Mouse (Mus musculus) intestine, embryonic 14.5 days (tissue): Measurements from ENCODE around the gene Ncoa3. TPM values are rescaled to one million over a fixed set of nuclear protein-coding genes. Genes with fewer than 3 reads are reported as not detected.

Experiments used
- ATAC-seq: fragments of 200-750 bp; cut with Nextera tagmentation; replicated peaks from 2 replicates; pipeline ENCODE4 v1.8.0; 2017; ENCODE audit warnings: low read depth, moderate number of reproducible peaks, moderate TSS enrichment, moderate library complexity; ENCODE audit not compliant: low FRiP score, low TSS enrichment
- DNase-seq: peaks from one replicate; pipeline ENCODE4 v3.0.0-alpha.2; 2018; ENCODE audit warnings: low spot score
- H3K27ac ChIP-seq: fragments of 300-500 bp; sonication (generic); 2 replicates; pipeline ENCODE4 v1.5.1; 2014; ENCODE audit warnings: low read depth, mild to moderate bottlenecking, control low read depth
- H3K27me3 ChIP-seq: fragments of 300-500 bp; sonication (generic); replicated peaks from 2 replicates; pipeline ENCODE4 v1.6.1; 2014; ENCODE audit warnings: low read length, control low read depth; ENCODE audit not compliant: control insufficient read depth, insufficient read depth
- H3K36me3 ChIP-seq: fragments of 300-500 bp; sonication (generic); 2 replicates; pipeline ENCODE4 v1.6.1; 2014; ENCODE audit warnings: low read length, control low read depth; ENCODE audit not compliant: control insufficient read depth, insufficient read depth
- H3K4me1 ChIP-seq: fragments of 300-500 bp; sonication (generic); replicated peaks from 2 replicates; pipeline ENCODE4 v1.6.1; 2014; ENCODE audit warnings: low read length, control low read depth, mixed read lengths; ENCODE audit not compliant: control insufficient read depth, insufficient read depth
- H3K4me2 ChIP-seq: fragments of 300-500 bp; sonication (generic); 2 replicates; pipeline ENCODE4 v1.6.1; 2014; ENCODE audit warnings: low read length
- H3K4me3 ChIP-seq: fragments of 300-500 bp; sonication (generic); 2 replicates; pipeline ENCODE4 v1.5.1; 2014; ENCODE audit warnings: low read depth, low read length, control low read depth, mixed read lengths
- H3K9ac ChIP-seq: fragments of 300-500 bp; sonication (generic); 2 replicates; pipeline ENCODE4 v1.6.1; 2014; ENCODE audit warnings: mild to moderate bottlenecking, low read length
- H3K9me3 ChIP-seq: fragments of 300-500 bp; sonication (generic); 2 replicates; pipeline ENCODE4 v1.6.1; 2016; ENCODE audit warnings: low read length, control low read depth; ENCODE audit not compliant: control insufficient read depth
- WGBS: fragments of 180-500 bp; shearing (Covaris S2); extraction: QIAGEN DNeasy Blood & Tissue Kit; methylation state at CpG from one replicate; pipeline ENCODE4 v1.1.7; 2014; 5-methylcytosine and 5-hydroxymethylcytosine counted together
- polyA plus RNA-seq: library from polyadenylated mRNA; unstranded; fragments of >200 nt; fragmentation: Nextera tagmentation; extraction: Ambion mirVana; gene quantifications from 2 replicates; pipeline ENCODE4 v1.2.1, GENCODE M21; 2014

The Ncoa3 gene
- polyA plus RNA-seq, 1 experiment from 2014 or later = 15.9 TPM

DNA sequence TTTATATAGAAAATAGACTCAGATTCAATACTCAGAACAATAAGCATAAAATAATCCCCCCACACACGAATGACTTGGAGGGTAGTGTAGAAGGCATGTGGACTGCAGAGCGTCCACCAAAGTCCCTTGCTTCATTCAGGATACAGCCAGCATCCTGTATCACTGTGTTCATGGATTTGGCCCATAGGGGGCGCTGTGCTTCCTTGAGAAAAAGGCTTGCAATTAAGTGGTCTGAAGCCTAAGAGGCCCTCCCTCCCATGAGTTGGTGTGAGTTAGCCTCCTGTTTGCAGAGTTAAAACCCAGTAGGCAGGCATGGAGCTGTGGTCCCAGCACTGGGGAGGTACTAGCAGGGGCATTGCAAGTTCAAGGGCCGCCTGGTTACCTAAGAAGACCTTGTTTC is 115.9 kb downstream of the Ncoa3 start:
- Histone ChIP-seq H3K27me3 (no peaks in the 10 kb centered on the region), H3K4me3 (no peak overlapping the region), H3K27ac (no peak overlapping the region), H3K9me3 (no peaks in the 10 kb centered on the region), H3K36me3 (peaks cover 22% of the 10 kb centered on the region), H3K9ac (no peak overlapping the region), H3K4me2 (no peak overlapping the region), H3K4me1 (peaks cover 18% of the 10 kb centered on the region; the same call in 1 of the 2 replicates)
- ATAC-seq (no peak), DNase-seq (peak; percentile 93)
- WGBS = 32% methylated on average over 4 of the region's 4 CpGs

DNA sequence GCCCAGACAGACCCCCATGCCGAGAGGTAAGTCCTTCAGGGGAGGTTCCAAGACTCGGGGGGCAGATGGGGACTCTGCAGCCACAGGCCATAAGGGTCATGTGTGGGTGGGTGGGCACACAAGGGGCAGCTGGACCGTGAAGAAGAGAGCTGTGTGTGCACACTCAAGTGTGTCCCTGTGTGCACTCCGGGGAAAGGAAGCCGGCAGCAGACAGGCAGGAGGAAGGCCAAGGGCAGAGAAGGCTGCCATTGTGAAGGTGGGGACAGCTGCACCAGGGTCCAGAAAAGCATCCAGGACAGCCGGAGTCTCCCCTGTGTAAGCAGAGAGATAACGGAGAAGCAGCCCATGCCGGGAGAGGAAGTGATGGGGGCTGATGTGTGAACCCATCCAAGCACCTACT is 118.3 kb downstream of the Ncoa3 start:
- H3K4me2 ChIP-seq = no peak overlapping the region
- no peak for ATAC-seq
- no peak overlapping the region for H3K9ac ChIP-seq
- no peaks in the 10 kb centered on the region for H3K9me3 ChIP-seq
- H3K4me1 ChIP-seq = peaks cover 10% of the 10 kb centered on the region; the same call in 1 of the 2 replicates
- no peaks in the 10 kb centered on the region for H3K27me3 ChIP-seq
- H3K4me3 ChIP-seq = no peak overlapping the region
- peaks cover 33% of the 10 kb centered on the region for H3K36me3 ChIP-seq
- H3K27ac ChIP-seq = no peak overlapping the region
- 86% methylated on average over 8 of the region's 8 CpGs for WGBS
- DNase-seq = no peak

DNA sequence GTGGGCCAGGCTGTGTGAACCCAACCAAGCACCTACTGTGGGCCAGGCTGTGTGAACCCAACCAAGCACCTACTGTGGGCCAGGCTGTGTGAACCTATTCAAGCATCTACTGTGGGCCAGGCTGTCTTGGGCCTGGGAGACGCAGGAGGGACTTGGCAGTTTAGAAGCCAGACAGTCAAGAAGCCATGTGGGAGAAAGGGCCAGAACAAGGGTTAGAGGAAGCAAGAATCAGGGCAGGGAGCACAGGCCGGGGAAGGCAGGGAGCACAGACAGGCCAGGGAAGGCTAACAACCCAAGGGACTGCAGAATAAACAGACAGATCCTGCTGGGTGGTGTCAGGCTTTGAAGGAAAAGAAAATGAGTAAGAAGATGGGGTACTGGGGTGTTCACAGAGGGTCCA is 118.8 kb downstream of the Ncoa3 start:
- peak; percentile 17; the same call in 1 of the 2 replicates for ATAC-seq
- 62% methylated on average over 2 of the region's 2 CpGs for WGBS
- Histone ChIP-seq H3K4me1 (peaks cover 10% of the 10 kb centered on the region; the same call in 1 of the 2 replicates), H3K4me3 (no peak overlapping the region), H3K36me3 (peaks cover 38% of the 10 kb centered on the region), H3K4me2 (no peak overlapping the region), H3K9me3 (no peaks in the 10 kb centered on the region), H3K27me3 (no peaks in the 10 kb centered on the region), H3K27ac (no peak overlapping the region), H3K9ac (no peak overlapping the region)
- no peak for DNase-seq

DNA sequence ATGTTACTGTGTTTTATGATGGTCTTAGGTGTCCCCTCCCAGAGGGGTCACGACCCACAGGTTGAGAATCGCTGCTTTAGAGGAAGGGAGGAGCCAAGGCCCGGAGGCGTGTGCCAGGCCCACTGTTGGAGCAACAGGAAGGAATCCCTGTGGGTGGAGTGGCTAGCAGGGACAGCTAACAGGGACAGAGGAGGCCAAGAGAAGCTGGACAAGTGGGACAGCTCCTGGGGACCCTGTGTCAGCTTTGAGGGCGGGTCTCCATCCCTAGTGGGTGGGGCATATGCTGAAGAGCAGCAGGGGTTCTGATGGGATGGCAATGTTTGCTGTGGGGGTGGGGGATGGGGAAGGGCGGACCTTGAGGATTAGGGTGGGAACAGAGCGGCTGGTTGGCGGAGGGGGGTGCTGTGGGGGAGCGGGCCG is 119.4 kb downstream of the Ncoa3 start:
- H3K27ac ChIP-seq = no peak overlapping the region
- H3K4me1 ChIP-seq = peaks cover 5% of the 10 kb centered on the region; the same call in 1 of the 2 replicates
- peaks cover 44% of the 10 kb centered on the region for H3K36me3 ChIP-seq
- DNase-seq (no peak), ATAC-seq (peak; percentile 45)
- H3K4me3 ChIP-seq = no peak overlapping the region
- H3K9ac ChIP-seq = no peak overlapping the region
- 58% methylated on average over 10 of the region's 10 CpGs for WGBS
- no peaks in the 10 kb centered on the region for H3K9me3 ChIP-seq
- no peak overlapping the region for H3K4me2 ChIP-seq
- no peaks in the 10 kb centered on the region for H3K27me3 ChIP-seq

DNA sequence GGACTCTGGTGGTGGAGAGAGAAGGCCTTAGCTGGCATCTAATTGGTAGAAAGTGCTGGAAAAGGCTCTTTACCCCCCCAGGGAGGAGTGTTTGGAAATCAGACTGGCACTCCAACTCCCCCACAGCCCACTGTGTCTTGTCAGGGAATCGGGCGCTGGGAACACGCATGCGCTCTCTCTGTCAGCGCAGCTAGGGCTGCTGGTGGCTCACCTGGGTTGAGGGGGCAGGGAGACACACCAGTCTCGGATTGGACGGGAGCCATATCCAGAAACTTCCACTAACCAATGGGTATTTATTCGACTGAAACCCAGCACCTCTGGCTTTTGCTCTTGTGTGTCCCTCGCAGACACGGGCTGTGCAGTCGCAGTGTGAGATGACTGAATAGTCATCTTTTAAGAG is 120.5 kb downstream of the Ncoa3 start:
- H3K4me2 ChIP-seq = no peak overlapping the region
- H3K9ac ChIP-seq = no peak overlapping the region
- no peak overlapping the region for H3K4me3 ChIP-seq
- DNase-seq (no peak), ATAC-seq (no peak)
- H3K36me3 ChIP-seq = peaks cover 48% of the 10 kb centered on the region
- H3K9me3 ChIP-seq = no peaks in the 10 kb centered on the region
- no peak overlapping the region for H3K27ac ChIP-seq
- WGBS = 86% methylated on average over 11 of the region's 11 CpGs
- 0 out of 2 replicates have a peak, but pooled peaks cover 5% of the 10 kb centered on the region for H3K4me1 ChIP-seq
- no peaks in the 10 kb centered on the region for H3K27me3 ChIP-seq

- Histone ChIP-seq H3K4me3 (no peak overlapping the region), H3K27ac (no peak overlapping the region), H3K36me3 (peaks cover 53% of the 10 kb centered on the region), H3K9me3 (no peaks in the 10 kb centered on the region), H3K4me2 (no peak overlapping the region), H3K4me1 (0 out of 2 replicates have a peak, but pooled peaks cover 5% of the 10 kb centered on the region), H3K9ac (no peak overlapping the region), H3K27me3 (no peaks in the 10 kb centered on the region)
- ATAC-seq (no peak), DNase-seq (no peak)
- WGBS = 82% methylated on average over 15 of the region's 15 CpGs
Observed at GRCm38 (mm10) chr2:166115571-166116277, 123.3 kb downstream of the Ncoa3 start.

GRCm38 (mm10) chr2:166116278-166116608 is 123.8 kb downstream of the Ncoa3 start:
- H3K36me3 ChIP-seq = peaks cover 53% of the 10 kb centered on the region
- no peaks in the 10 kb centered on the region for H3K27me3 ChIP-seq
- no peak overlapping the region for H3K4me2 ChIP-seq
- 0 out of 2 replicates have a peak, but pooled peaks cover 5% of the 10 kb centered on the region for H3K4me1 ChIP-seq
- no peak overlapping the region for H3K4me3 ChIP-seq
- DNase-seq (no peak), ATAC-seq (no peak)
- H3K27ac ChIP-seq = no peak overlapping the region
- WGBS = 89% methylated on average over 7 of the region's 7 CpGs
- H3K9ac ChIP-seq = no peak overlapping the region
- no peaks in the 10 kb centered on the region for H3K9me3 ChIP-seq

GRCm38 (mm10) chr2:166116704-166117103 is 124.3 kb downstream of the Ncoa3 start:
- Histone ChIP-seq H3K4me2 (no peak overlapping the region), H3K4me3 (no peak overlapping the region), H3K27me3 (no peaks in the 10 kb centered on the region), H3K36me3 (peaks cover 54% of the 10 kb centered on the region), H3K4me1 (0 out of 2 replicates have a peak, but pooled peaks cover 8% of the 10 kb centered on the region), H3K9ac (no peak overlapping the region), H3K27ac (no peak overlapping the region), H3K9me3 (no peaks in the 10 kb centered on the region)
- DNase-seq = no peak
- ATAC-seq = no peak
- WGBS = 95% methylated on average over 16 of the region's 16 CpGs

- H3K9me3 ChIP-seq = no peaks in the 10 kb centered on the region
- H3K27me3 ChIP-seq = no peaks in the 10 kb centered on the region
- H3K4me2 ChIP-seq = no peak overlapping the region
- DNase-seq = no peak
- H3K4me3 ChIP-seq = no peak overlapping the region
- WGBS = 83% methylated on average over 2 of the region's 2 CpGs
- H3K27ac ChIP-seq = no peak overlapping the region
- ATAC-seq = no peak
- 0 out of 2 replicates have a peak, but pooled peaks cover 8% of the 10 kb centered on the region for H3K4me1 ChIP-seq
- H3K9ac ChIP-seq = no peak overlapping the region
- peaks cover 58% of the 10 kb centered on the region for H3K36me3 ChIP-seq
Observed at GRCm38 (mm10) chr2:166119992-166120391, 127.6 kb downstream of the Ncoa3 start.
